Mouse (Mus musculus) limb, embryonic 10.5 days (tissue): ENCODE results near the gene Ddx20. TPM values are rescaled to one million over a fixed set of nuclear protein-coding genes. Genes with fewer than 3 reads are reported as not detected.

ENCODE experiments used
- DNase-seq: peaks from one replicate; pipeline ENCODE4 v3.0.0-alpha.2; 2017; ENCODE audit warnings: low spot score
- H3K27ac ChIP-seq: fragments of 300-500 bp; sonication (generic); 2 replicates; pipeline ENCODE4 v1.5.1; 2016; ENCODE audit warnings: mild to moderate bottlenecking
- H3K27me3 ChIP-seq: fragments of 300-500 bp; sonication (generic); 2 replicates; pipeline ENCODE4 v1.6.1; 2016; ENCODE audit warnings: low read depth, mild to moderate bottlenecking; ENCODE audit not compliant: poor library complexity, severe bottlenecking
- H3K36me3 ChIP-seq: fragments of 300-500 bp; sonication (generic); 2 replicates; pipeline ENCODE4 v1.6.1; 2016; ENCODE audit warnings: mild to moderate bottlenecking, moderate library complexity
- H3K4me1 ChIP-seq: fragments of 300-500 bp; sonication (generic); 2 replicates; pipeline ENCODE4 v1.6.1; 2016
- H3K4me3 ChIP-seq: fragments of 300-500 bp; sonication (generic); 2 replicates; pipeline ENCODE4 v1.5.1; 2016; ENCODE audit warnings: mild to moderate bottlenecking, moderate library complexity
- H3K9me3 ChIP-seq: fragments of 300-500 bp; sonication (generic); replicated peaks from 2 replicates; pipeline ENCODE4 v1.6.1; 2016; ENCODE audit warnings: mild to moderate bottlenecking
- WGBS: fragments of 180-500 bp; shearing (Covaris S2); methylation state at CpG from one replicate; pipeline ENCODE4 v1.1.7; 2016; 5-methylcytosine and 5-hydroxymethylcytosine counted together
- polyA plus RNA-seq: library from polyadenylated mRNA; unstranded; fragments of >200 nt; fragmentation: Nextera tagmentation; extraction: Ambion mirVana; gene quantifications from 2 replicates; pipeline ENCODE4 v1.2.1, GENCODE M21; 2016

Gene Ddx20
- polyA plus RNA-seq, 1 experiment from 2014 or later = 51.6 TPM

GRCm38 (mm10) chr3:105675932-105676331 is 11.4 kb downstream of the Ddx20 start:
- Histone ChIP-seq H3K27ac (no peak overlapping the region), H3K27me3 (no peaks in the 10 kb centered on the region), H3K4me1 (no peaks in the 10 kb centered on the region), H3K9me3 (no peaks in the 10 kb centered on the region), H3K4me3 (no peak overlapping the region), H3K36me3 (peaks cover 43% of the 10 kb centered on the region)
- peak; percentile 23 for DNase-seq
- whole genome bisulfite sequencing = 67% methylated on average over 2 of the region's 2 CpGs

DNA sequence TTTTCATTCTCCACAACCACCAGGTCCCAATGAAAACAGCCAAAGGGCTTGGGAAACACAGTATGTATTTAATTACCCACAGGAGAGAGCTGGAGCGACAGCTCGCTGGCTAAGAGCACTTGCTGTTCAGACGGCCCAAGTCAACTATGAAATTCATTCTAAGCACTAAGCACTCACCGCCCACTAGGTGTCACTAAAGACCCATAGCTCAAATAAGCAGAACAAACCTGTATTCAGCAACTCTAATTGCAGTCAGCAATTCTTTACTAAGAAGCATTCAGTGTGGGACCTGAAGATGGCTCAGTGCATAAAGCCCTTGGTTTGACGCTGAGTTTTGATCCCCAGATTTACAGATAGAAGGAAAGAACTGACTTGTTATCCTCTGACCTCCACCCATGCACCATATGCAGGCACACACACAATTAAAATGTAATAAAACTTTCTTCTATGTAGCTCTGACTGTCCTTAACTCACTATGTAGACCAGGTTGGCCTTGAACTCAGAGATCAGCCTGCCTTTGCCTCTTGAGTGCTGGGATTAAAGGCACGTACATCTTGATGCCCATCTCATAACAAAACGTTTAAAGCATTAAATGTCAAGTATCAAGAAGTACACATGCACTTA is 12.7 kb downstream of the Ddx20 start:
- Histone ChIP-seq H3K36me3 (peaks cover 31% of the 10 kb centered on the region), H3K9me3 (no peaks in the 10 kb centered on the region), H3K27me3 (no peaks in the 10 kb centered on the region), H3K27ac (no peak overlapping the region), H3K4me1 (no peaks in the 10 kb centered on the region), H3K4me3 (no peak overlapping the region)
- WGBS = 21% methylated on average over 7 of the region's 7 CpGs
- peak; percentile 56 for DNase-seq

GRCm38 (mm10) chr3:105670801-105671200 is 16.6 kb downstream of the Ddx20 start:
- H3K4me3 ChIP-seq = no peak overlapping the region
- no peaks in the 10 kb centered on the region for H3K9me3 ChIP-seq
- no peaks in the 10 kb centered on the region for H3K36me3 ChIP-seq
- 97% methylated on average over 1 of the region's 1 CpGs for WGBS
- no peak for DNase-seq
- H3K27me3 ChIP-seq = no peaks in the 10 kb centered on the region
- no peak overlapping the region for H3K27ac ChIP-seq
- no peaks in the 10 kb centered on the region for H3K4me1 ChIP-seq

DNA sequence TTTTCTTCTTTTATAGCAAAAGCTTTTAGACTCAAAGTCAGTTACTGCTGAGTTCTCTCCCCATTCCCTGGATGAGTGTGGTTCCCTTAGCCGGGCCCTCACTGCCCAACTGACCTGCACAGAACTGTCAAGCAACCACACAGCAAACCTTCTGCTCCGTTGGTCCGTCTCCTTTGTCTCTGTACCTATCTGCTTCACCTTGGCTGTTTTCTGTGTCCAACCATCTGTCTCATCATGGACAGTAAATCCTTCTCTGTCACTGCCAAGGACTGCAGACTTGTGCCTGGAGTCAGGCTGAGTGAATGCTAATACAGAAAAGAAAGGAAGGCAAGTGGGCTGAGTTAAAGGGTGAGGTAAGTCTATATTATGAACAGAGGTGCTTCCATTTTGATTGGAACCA is 17.6 kb downstream of the Ddx20 start:
- H3K9me3 ChIP-seq = no peaks in the 10 kb centered on the region
- 80% methylated on average over 3 of the region's 3 CpGs for WGBS
- H3K4me3 ChIP-seq = no peak overlapping the region
- no peak overlapping the region for H3K27ac ChIP-seq
- no peaks in the 10 kb centered on the region for H3K4me1 ChIP-seq
- DNase-seq = no peak
- no peaks in the 10 kb centered on the region for H3K27me3 ChIP-seq
- H3K36me3 ChIP-seq = no peaks in the 10 kb centered on the region

DNA sequence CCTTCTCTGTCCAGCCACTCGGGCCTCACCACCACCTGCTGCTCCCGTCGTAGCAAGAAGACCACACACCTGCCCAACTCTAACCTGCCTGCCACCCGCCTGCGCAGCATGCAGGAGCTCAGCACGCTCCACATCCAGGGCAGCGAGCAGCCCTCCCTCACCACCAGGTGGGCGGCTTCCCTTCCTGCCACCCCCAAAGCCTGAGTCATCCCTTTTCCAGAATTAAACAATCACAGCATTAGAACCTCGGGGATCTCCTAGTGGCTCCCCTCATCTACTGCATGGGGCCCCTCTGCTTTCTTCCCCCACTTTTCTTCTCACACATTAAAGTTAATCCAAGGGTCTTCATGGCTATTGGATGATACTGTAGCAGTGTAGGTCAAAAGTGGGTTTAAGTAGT is 19.2 kb downstream of the Ddx20 start:
- H3K9me3 ChIP-seq = no peaks in the 10 kb centered on the region
- H3K27ac ChIP-seq = no peak overlapping the region
- H3K36me3 ChIP-seq = no peaks in the 10 kb centered on the region
- H3K4me3 ChIP-seq = no peak overlapping the region
- 50% methylated on average over 9 of the region's 9 CpGs for WGBS
- H3K4me1 ChIP-seq = no peaks in the 10 kb centered on the region
- no peaks in the 10 kb centered on the region for H3K27me3 ChIP-seq
- DNase-seq = no peak

GRCm38 (mm10) chr3:105666996-105667523 is 20.3 kb downstream of the Ddx20 start:
- no peaks in the 10 kb centered on the region for H3K4me1 ChIP-seq
- H3K27me3 ChIP-seq = no peaks in the 10 kb centered on the region
- DNase-seq = no peak
- H3K36me3 ChIP-seq = no peaks in the 10 kb centered on the region
- H3K4me3 ChIP-seq = no peak overlapping the region
- WGBS = 70% methylated on average over 4 of the region's 4 CpGs
- H3K27ac ChIP-seq = no peak overlapping the region
- H3K9me3 ChIP-seq = no peaks in the 10 kb centered on the region

DNA sequence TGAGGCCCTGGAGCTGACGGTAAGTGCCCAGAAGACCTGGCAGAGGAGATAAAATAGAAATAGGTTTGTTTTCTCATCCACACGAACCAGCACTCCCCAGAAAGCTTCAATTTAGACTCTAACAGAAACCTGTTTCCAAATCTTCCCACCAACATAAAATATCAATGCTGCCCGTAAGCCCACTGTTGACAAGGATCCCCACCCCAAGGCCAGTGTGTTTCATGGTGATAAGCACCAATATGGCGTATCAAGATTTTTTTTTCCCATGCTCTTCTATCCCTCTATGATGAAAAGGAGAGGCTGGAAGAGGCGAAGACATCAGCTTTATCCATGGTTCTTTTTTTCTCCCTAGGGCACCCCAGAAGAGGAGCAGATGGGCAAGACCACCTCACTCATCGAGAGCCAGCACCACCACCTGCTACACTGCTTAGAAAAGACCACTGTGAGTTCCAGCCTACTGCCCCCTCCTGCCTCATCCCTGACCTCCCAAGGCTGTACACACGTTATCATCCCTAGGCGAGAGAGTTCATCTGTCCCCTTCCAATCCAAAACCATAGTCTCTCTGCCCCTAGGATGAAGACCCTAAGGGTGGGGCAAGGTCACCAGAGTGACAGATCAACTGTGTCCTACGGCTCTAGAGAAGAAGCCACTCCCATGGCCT is 22.1 kb downstream of the Ddx20 start:
- Histone ChIP-seq H3K4me1 (no peaks in the 10 kb centered on the region), H3K9me3 (no peaks in the 10 kb centered on the region), H3K27me3 (no peaks in the 10 kb centered on the region), H3K4me3 (no peak overlapping the region), H3K27ac (no peak overlapping the region), H3K36me3 (no peaks in the 10 kb centered on the region)
- 84% methylated on average over 9 of the region's 9 CpGs for WGBS
- DNase-seq = no peak

GRCm38 (mm10) chr3:105663043-105663442 is 24.3 kb downstream of the Ddx20 start:
- 85% methylated on average over 8 of the region's 8 CpGs for WGBS
- Histone ChIP-seq H3K4me3 (no peak overlapping the region), H3K4me1 (no peaks in the 10 kb centered on the region), H3K27me3 (no peaks in the 10 kb centered on the region), H3K36me3 (no peaks in the 10 kb centered on the region), H3K27ac (no peak overlapping the region), H3K9me3 (no peaks in the 10 kb centered on the region)
- peak; percentile 27 for DNase-seq

DNA sequence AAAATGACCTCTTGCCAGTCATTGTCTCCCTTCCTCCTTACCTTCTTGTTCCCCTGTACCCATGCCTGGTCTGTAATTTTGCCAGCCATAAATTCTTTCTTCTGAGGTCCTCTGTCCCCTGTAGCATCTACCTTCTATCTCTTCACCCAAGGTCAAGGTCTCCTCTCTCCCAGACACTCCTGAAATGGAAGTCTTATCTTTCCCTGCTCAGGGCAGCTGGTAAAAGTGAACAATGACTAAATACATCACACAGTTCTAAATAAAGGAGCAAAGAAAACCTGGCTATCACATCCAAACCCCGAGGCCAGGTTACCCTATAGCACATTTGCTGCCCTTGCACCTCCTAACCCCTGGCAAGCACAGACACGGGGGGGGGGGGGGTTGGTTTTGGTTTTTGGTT is 26.8 kb downstream of the Ddx20 start:
- no peaks in the 10 kb centered on the region for H3K36me3 ChIP-seq
- WGBS = 74% methylated on average over 2 of the region's 2 CpGs
- DNase-seq = no peak
- no peaks in the 10 kb centered on the region for H3K4me1 ChIP-seq
- H3K27me3 ChIP-seq = no peaks in the 10 kb centered on the region
- no peaks in the 10 kb centered on the region for H3K9me3 ChIP-seq
- H3K27ac ChIP-seq = no peak overlapping the region
- no peak overlapping the region for H3K4me3 ChIP-seq

DNA sequence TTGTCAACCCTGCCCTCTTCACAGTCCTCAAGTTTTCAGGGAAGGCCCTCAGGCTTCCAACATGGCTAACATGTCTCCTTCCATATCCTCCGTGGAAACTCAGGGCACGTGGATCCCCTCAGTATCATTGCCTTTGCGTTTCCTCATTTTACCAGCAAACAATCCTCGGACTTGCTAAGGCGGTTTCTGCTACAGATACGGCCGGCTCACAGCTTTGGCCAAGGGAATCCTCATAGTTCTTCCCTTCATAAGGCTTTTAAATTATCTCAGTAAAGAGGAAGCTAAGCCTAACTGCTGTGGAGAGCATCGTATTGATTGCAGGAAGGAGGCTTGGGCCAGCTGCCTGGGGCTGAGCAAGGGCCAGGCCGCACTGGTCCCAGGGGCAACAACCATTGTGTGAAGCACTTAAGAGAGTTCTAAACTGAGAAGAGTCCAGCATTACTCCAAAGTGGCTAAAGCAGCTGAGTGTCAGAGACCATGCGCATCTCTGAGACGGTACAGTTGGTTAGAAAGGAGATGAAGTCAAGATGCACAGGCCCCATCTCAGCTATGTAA is 32.3 kb downstream of the Ddx20 start:
- DNase-seq = no peak
- 93% methylated on average over 11 of the region's 11 CpGs for WGBS
- Histone ChIP-seq H3K36me3 (no peaks in the 10 kb centered on the region), H3K4me1 (no peaks in the 10 kb centered on the region), H3K4me3 (no peak overlapping the region), H3K27me3 (no peaks in the 10 kb centered on the region), H3K9me3 (no peaks in the 10 kb centered on the region), H3K27ac (no peak overlapping the region)

DNA sequence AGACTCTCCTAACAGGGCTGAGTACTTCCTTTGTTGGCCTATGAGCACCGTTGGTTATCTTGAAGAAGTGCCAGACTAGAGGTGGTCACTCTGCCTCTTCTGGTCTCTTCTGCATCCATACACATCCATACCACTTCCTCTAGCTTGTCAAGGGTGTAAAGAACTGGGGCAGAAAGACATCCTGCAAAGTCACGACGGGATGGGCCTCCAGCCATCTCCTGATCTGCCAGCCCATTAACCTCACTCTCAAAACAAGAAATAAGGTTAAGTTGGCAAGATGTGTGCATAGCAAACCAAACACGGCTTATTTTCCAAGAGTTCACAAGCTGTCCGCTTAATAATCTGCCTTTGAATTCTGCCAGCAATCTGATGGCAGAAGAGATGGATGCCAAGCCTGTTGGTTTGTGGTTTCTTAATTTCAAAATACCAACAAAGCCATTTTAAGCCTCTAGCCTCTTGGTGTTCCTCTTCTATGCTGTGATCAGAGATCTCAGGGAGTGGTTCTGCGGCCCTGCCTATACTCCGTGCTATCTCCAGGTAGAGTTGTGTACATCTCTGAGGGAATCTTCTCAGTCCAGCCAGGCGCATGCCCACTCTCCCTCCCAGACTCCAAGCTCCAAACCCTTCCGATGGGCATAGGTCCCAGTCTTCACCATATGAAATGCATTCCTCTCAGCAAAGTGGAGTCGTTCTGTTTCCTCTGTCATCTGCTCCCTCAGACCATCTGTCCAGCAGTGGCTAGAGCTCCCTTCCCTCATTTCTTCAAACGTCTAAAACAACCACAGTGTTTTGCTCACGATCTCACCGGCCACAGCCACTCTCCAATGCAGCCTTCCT is 33.6 kb downstream of the Ddx20 start:
- WGBS = 91% methylated on average over 13 of the region's 13 CpGs
- Histone ChIP-seq H3K9me3 (no peaks in the 10 kb centered on the region), H3K27ac (no peak overlapping the region)

DNA sequence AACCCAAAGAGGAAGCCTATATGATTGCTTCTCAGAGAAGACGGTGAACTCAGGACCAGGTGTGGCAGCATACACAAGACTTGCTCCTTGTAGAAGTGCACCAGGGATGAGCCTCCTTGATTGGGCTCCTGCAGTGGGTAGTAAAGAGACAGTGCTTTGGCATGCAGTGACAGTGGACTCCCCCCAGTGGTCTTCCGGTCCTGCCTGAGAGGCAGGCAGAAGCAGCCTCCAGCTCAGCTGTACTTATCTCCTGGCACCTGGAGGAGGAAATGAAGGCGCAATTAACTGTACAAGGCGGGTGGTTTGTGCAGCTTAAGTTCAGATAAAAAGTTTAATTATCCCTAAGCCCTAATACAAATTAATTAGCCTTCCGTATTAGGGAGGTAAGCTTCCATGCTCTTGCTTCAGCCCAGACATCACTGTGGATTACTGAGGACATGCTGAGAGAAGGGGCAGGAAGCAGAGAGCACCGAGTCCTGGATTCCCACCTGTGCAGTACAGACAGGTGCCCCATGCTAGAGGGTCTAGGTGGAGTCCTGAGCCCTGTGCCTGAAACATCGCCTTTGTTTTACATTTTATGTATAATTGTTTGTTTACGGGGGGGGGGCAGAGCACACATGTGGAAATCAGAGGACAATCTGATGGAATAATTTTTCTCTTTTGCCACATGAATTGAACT is 38.3 kb downstream of the Ddx20 start:
- H3K36me3 ChIP-seq = no peaks in the 10 kb centered on the region
- no peaks in the 10 kb centered on the region for H3K27me3 ChIP-seq
- H3K4me3 ChIP-seq = no peak overlapping the region
- no peaks in the 10 kb centered on the region for H3K9me3 ChIP-seq
- no peak overlapping the region for H3K27ac ChIP-seq
- H3K4me1 ChIP-seq = no peaks in the 10 kb centered on the region
- 75% methylated on average over 8 of the region's 8 CpGs for WGBS
- DNase-seq = no peak

More for the DNA sequence above, 33.6 kb downstream of the Ddx20 start:
- DNase-seq = no peak
- no peak overlapping the region for H3K4me3 ChIP-seq
- no peaks in the 10 kb centered on the region for H3K4me1 ChIP-seq
- no peaks in the 10 kb centered on the region for H3K36me3 ChIP-seq
- H3K27me3 ChIP-seq = no peaks in the 10 kb centered on the region
